Mouse (Mus musculus): ENCODE results near the gene Znhit3.

DNA sequence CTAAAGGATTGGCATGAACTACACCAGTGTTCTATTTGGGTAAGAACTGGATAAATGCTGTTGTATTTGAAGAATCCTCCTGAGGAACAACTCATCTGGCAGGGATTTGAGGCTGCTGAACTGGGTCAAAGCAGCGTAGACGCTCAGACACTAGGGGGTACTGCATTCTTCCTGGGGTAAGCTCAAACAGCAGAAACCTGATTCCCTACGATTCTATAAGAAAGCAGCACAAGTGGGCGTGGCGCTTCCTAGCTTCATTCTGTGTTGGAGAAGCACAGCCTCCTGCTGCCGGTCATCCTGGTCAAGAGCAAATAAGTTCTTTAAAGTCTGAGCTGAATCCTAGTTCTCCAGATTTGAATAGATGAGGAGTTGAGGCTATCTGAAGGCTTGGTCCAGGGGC is 16.1 kb upstream of the Znhit3 start:
- TF ChIP-seq CTCF (IDR thresholded peaks at IDR 0.05; ENCODE audit: low read depth, low read length) (no peak), GATA1 (IDR thresholded peaks at IDR 0.05; ENCODE audit: borderline replicate concordance, low read length) (no peak)
